Mouse (Mus musculus) CD4-positive, CD25-positive, alpha-beta regulatory T cell, adult 2 months (primary cell): ENCODE measurements around the gene Bbs2.
"Not testable (repeated sequence)": the region's sequence is repeated elsewhere in the genome, so short reads cannot be mapped to it uniquely, and the experiment has no call there.

Source experiments
- DNase-seq: peaks from one replicate; pipeline ENCODE4 v3.0.0-alpha.2; 2012; ENCODE audit warnings: low read depth, low spot score

Gene Bbs2

GRCm38 (mm10) chr8:94098081-94098974 lies at the start of gene Bbs2:
TSS of gene Bbs2 (minus strand) at chr8:94098928.
- peak; percentile 100 for DNase-seq

GRCm38 (mm10) chr8:94148236-94148635 lies 49.5 kb upstream of the Bbs2 start:
- no peak for DNase-seq

GRCm38 (mm10) chr8:94140266-94140795 lies 41.6 kb upstream of the Bbs2 start:
- no peak for DNase-seq

GRCm38 (mm10) chr8:94136933-94137332 lies 38.2 kb upstream of the Bbs2 start, which contains the start of gene Mt4:
TSS of gene Mt4 (plus strand) at chr8:94137197.
- DNase-seq = no peak

- DNase-seq = no peak
These were observed 37.5 kb upstream of the Bbs2 start for GRCm38 (mm10) chr8:94136192-94136591.

GRCm38 (mm10) chr8:94135556-94135955 lies 36.8 kb upstream of the Bbs2 start:
- DNase-seq = no peak

- DNase-seq = not testable (repeated sequence)
These were observed 35.9 kb upstream of the Bbs2 start for GRCm38 (mm10) chr8:94134601-94135000.

GRCm38 (mm10) chr8:94132096-94132495 lies 33.4 kb upstream of the Bbs2 start:
- DNase-seq = no peak

GRCm38 (mm10) chr8:94130126-94130525 lies 31.4 kb upstream of the Bbs2 start:
- no peak for DNase-seq

GRCm38 (mm10) chr8:94129133-94129789 lies 30.5 kb upstream of the Bbs2 start:
- no peak for DNase-seq

- no peak for DNase-seq
These were observed 29.0 kb upstream of the Bbs2 start for GRCm38 (mm10) chr8:94127711-94128110.

- DNase-seq = no peak
These were observed 24.2 kb upstream of the Bbs2 start for GRCm38 (mm10) chr8:94122711-94123468.

- no peak for DNase-seq
These were observed 22.9 kb upstream of the Bbs2 start for GRCm38 (mm10) chr8:94121625-94122024.

- DNase-seq = no peak
These were observed 20.2 kb upstream of the Bbs2 start for GRCm38 (mm10) chr8:94118776-94119430.

GRCm38 (mm10) chr8:94113972-94114371 lies 15.2 kb upstream of the Bbs2 start:
- no peak for DNase-seq

GRCm38 (mm10) chr8:94113435-94113834 lies 14.7 kb upstream of the Bbs2 start:
- no peak for DNase-seq

- DNase-seq = no peak
These were observed 11.9 kb upstream of the Bbs2 start for GRCm38 (mm10) chr8:94110526-94111177.

GRCm38 (mm10) chr8:94109835-94110234 lies 11.1 kb upstream of the Bbs2 start:
- DNase-seq = no peak

GRCm38 (mm10) chr8:94109396-94109795 lies 10.7 kb upstream of the Bbs2 start:
- no peak for DNase-seq

GRCm38 (mm10) chr8:94107871-94108270 lies 9.1 kb upstream of the Bbs2 start:
- DNase-seq = no peak

GRCm38 (mm10) chr8:94104146-94104545 lies 5.4 kb upstream of the Bbs2 start:
- no peak for DNase-seq
